Mouse (Mus musculus): ENCODE measurements around the gene Sh3bp4. TPM values are rescaled to one million over a fixed set of nuclear protein-coding genes. Genes with fewer than 3 reads are reported as not detected.
A peak's percentile ranks its signal among the peaks of the same experiment; 100 is the strongest.

Sh3bp4 gene
- polyA plus RNA-seq, 1 experiment from 2014 or later: 18.0 TPM

DNA sequence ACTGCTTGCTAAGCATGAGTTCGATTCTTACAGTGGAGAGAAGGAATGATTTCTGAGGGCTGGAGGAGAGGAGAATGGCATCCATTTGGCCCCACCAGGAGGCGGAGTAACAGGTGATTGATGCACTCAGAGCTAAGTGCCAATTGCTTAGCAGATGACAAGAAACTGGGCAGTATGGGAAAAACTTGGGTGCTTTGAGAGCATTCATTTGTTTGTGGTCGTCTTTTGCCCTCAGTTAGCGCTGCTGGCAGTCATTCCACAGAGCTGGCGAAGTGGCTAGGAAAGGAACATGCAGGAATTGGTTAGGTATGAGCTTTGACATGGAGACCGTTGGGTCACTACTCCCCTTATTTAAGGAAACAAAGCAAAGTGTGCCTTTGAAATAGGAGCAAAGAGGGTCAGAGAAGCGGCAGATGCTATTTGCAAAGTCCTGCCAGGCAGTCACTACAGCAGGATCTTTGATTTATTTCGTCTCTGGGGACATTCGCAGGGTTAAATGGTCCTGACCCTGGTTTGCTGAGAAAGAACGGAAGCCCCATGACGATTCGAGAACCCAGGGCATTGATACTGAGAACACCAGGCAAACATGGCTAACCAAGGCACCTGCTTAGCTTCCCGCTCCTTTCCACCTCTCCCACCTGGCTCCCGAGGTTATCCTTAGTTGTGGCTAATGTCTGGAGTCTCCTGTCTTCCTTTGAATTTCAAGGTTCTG lies 12.1 kb downstream of the Sh3bp4 start:
- Histone ChIP-seq H3K4me1 (replicated peaks; ENCODE audit: control insufficient read depth, insufficient read depth, low read length) (peaks cover 12% of the 10 kb centered on the region; the same call in 1 of the 2 replicates), H3K4me2 (replicated peaks; ENCODE audit: low read depth, low read length) (no peak overlapping the region), H3K27me3 (ENCODE audit: control insufficient read depth, insufficient read depth, low read length) (no peaks in the 10 kb centered on the region), H3K9ac (ENCODE audit: low read depth, low read length) (no peak overlapping the region), H3K4me3 (ENCODE audit: low read depth, low read length) (no peak overlapping the region), H3K27ac (ENCODE audit: low read depth, low read length) (0 out of 2 replicates have a peak overlapping the region, but pooled peaks have one; percentile 7), H3K9me3 (ENCODE audit: control insufficient read depth, low read length) (no peaks in the 10 kb centered on the region), H3K36me3 (ENCODE audit: control insufficient read depth, insufficient read depth, low read length) (no peaks in the 10 kb centered on the region)
- 28% methylated on average over 14 of the region's 14 CpGs for WGBS
- DNase-seq (ENCODE audit: low spot score): peak; percentile 59
- ATAC-seq (ENCODE audit: low FRiP score): no peak

DNA sequence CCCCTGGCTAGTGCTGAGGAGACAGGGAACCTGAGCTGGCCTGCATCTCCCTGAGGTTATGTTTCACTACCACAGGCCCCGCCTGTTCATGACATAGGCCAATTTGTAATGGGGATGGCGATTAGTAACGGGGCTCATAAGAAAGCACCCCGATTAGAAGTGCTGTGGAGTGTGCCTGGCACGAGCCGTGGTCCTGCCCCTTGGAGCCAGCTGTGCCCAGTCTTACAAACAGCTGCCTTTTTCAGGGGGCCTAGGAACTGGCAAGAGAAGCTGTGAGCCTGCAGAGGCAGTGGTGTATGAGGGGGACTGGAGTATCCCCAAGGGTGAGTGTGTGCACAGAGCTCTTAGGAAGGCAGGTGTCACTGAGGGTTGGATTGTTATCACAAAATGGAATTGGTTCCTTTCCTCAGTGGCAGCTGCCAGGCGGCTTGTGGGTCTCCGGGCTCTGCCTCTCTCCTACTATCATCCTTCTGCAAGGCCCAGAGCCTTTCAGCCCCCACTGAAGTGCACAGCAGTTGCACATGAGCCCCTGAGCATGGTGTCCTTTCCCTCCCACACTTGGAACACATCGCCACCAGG lies 16.4 kb downstream of the Sh3bp4 start:
- Histone ChIP-seq H3K4me1 (replicated peaks; ENCODE audit: control insufficient read depth, insufficient read depth, low read length) (peaks cover 11% of the 10 kb centered on the region; the same call in 1 of the 2 replicates), H3K27me3 (ENCODE audit: control insufficient read depth, insufficient read depth, low read length) (no peaks in the 10 kb centered on the region), H3K9ac (ENCODE audit: low read depth, low read length) (no peak overlapping the region), H3K4me2 (replicated peaks; ENCODE audit: low read depth, low read length) (no peak overlapping the region), H3K9me3 (ENCODE audit: control insufficient read depth, low read length) (no peaks in the 10 kb centered on the region), H3K27ac (ENCODE audit: low read depth, low read length) (0 out of 2 replicates have a peak overlapping the region, but pooled peaks have one; percentile 12), H3K36me3 (ENCODE audit: control insufficient read depth, insufficient read depth, low read length) (no peaks in the 10 kb centered on the region), H3K4me3 (ENCODE audit: low read depth, low read length) (no peak overlapping the region)
- no peak for ATAC-seq (ENCODE audit: low FRiP score)
- WGBS: 75% methylated on average over 9 of the region's 9 CpGs
- DNase-seq (ENCODE audit: low spot score): no peak

DNA sequence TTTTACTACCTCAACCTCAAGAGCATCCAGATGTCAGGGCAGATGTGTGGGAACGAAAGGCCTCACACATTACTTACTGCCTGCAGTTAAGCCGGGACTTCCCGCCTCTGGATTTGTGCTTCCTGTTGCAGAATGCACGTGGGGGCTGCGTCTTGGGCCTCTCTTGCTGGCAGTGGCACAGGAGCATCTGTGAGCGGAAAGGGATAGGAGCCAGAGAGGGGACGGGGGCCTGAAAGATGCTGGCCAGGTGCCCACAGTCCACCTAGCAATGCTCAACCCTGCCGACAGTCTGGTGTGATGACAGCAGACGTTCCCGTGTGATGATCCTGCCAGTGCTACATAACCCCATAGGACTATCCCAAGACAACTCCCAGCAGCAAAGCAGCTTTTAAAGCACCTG lies 17.9 kb downstream of the Sh3bp4 start:
- H3K9ac ChIP-seq (ENCODE audit: low read depth, low read length): no peak overlapping the region
- DNase-seq (ENCODE audit: low spot score) (no peak), ATAC-seq (ENCODE audit: low FRiP score) (no peak)
- H3K4me3 ChIP-seq (ENCODE audit: low read depth, low read length): no peak overlapping the region
- 70% methylated on average over 10 of the region's 10 CpGs for WGBS
- no peaks in the 10 kb centered on the region for H3K27me3 ChIP-seq (ENCODE audit: control insufficient read depth, insufficient read depth, low read length)
- H3K4me1 ChIP-seq (replicated peaks; ENCODE audit: control insufficient read depth, insufficient read depth, low read length): peaks cover 17% of the 10 kb centered on the region
- H3K9me3 ChIP-seq (ENCODE audit: control insufficient read depth, low read length): no peaks in the 10 kb centered on the region
- H3K36me3 ChIP-seq (ENCODE audit: control insufficient read depth, insufficient read depth, low read length): no peaks in the 10 kb centered on the region
- H3K27ac ChIP-seq (ENCODE audit: low read depth, low read length): no peak overlapping the region
- H3K4me2 ChIP-seq (replicated peaks; ENCODE audit: low read depth, low read length): no peak overlapping the region

DNA sequence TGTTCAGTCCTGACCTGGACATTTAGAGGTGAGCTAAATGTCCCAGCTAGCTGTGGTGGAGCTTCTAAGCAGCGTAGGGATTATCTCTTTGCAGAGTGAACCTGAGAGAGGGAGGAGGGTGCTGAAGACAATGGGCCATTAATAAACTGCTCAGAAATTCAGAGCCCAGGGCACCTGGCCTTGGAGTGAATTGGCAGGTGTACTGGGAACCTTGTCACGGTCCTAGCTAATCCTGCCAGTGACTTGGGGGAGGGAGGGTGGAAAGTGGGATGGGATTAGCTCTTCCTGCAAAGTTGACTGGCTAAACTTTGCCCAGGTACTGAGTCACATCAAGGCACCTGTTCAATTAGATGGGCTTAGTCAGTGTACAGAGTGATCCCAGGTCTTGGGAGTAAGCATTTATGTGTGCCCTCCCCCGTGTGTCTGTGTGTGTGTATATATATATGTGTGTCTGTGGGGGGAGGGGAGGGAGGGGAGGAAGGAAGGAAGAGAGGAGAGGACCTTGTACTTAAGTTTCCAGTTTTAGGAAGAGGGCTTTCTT lies 18.6 kb downstream of the Sh3bp4 start:
- H3K9ac ChIP-seq (ENCODE audit: low read depth, low read length): no peak overlapping the region
- H3K9me3 ChIP-seq (ENCODE audit: control insufficient read depth, low read length): no peaks in the 10 kb centered on the region
- ATAC-seq (ENCODE audit: low FRiP score) (no peak), DNase-seq (ENCODE audit: low spot score) (no peak)
- H3K27me3 ChIP-seq (ENCODE audit: control insufficient read depth, insufficient read depth, low read length): no peaks in the 10 kb centered on the region
- H3K4me2 ChIP-seq (replicated peaks; ENCODE audit: low read depth, low read length): no peak overlapping the region
- peaks cover 20% of the 10 kb centered on the region for H3K4me1 ChIP-seq (replicated peaks; ENCODE audit: control insufficient read depth, insufficient read depth, low read length)
- no peaks in the 10 kb centered on the region for H3K36me3 ChIP-seq (ENCODE audit: control insufficient read depth, insufficient read depth, low read length)
- 65% methylated on average over 3 of the region's 3 CpGs for WGBS
- no peak overlapping the region for H3K4me3 ChIP-seq (ENCODE audit: low read depth, low read length)
- H3K27ac ChIP-seq (ENCODE audit: low read depth, low read length): no peak overlapping the region

DNA sequence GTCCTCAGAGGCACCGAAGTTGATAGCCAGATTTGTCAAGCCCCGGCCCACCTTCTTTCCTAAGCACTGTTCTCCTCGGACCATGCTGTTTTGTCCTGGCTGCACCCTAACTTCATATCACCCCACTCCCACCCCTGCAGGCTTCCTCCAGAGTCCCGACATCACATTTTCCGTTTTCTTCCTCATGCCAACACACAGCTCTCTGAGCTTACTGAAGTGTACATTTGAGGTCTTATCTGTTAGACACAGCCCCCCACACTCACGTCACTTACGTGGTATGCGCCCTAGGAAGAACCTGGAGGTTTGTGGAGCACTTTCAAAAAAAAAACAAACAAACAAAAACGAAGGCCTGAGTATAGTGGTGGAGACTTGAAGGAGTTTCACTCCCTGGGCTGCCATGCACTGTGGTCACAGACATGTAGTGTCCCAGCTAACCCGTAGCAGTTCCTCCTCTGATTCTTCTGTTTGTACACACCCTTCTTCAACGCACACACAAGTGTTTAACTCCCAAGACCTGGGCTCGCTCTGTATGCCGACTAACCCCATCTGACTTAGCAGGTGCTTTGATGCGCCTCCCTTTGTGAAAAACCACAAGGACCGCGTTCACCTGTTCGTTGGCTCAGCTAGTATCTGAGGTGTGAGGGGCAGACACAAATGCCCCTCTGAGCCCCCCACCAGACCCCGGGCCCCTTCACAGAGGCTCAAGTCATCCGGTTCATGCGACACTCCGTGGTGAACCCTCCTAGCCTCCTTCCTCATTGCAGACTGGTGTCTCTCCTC lies 19.8 kb downstream of the Sh3bp4 start:
- peaks cover 23% of the 10 kb centered on the region for H3K4me1 ChIP-seq (replicated peaks; ENCODE audit: control insufficient read depth, insufficient read depth, low read length)
- no peaks in the 10 kb centered on the region for H3K27me3 ChIP-seq (ENCODE audit: control insufficient read depth, insufficient read depth, low read length)
- DNase-seq (ENCODE audit: low spot score) (no peak), ATAC-seq (ENCODE audit: low FRiP score) (no peak)
- no peaks in the 10 kb centered on the region for H3K9me3 ChIP-seq (ENCODE audit: control insufficient read depth, low read length)
- H3K27ac ChIP-seq (ENCODE audit: low read depth, low read length): no peak overlapping the region
- WGBS: 83% methylated on average over 21 of the region's 21 CpGs
- H3K36me3 ChIP-seq (ENCODE audit: control insufficient read depth, insufficient read depth, low read length): no peaks in the 10 kb centered on the region
- no peak overlapping the region for H3K4me2 ChIP-seq (replicated peaks; ENCODE audit: low read depth, low read length)
- H3K4me3 ChIP-seq (ENCODE audit: low read depth, low read length): no peak overlapping the region
- no peak overlapping the region for H3K9ac ChIP-seq (ENCODE audit: low read depth, low read length)

DNA sequence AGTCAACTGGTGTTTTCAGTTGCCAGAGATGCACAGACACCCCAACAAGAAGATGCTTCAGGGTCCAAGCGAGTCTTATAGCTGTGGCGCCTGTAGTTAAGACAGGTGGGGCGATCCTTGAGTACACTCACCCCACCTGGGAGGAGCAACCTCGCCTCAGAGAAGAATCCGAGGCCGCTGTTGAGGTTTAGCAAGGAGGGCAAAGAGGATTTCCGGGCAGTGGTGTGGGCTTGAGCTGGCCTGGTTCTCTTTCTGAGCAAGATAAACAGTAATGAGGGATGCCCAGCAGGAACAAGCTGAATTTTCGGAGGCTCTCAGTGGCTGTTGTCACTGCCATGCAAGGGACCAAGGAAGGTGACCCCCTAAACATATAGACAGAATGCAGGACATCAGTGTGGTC lies 20.5 kb downstream of the Sh3bp4 start:
- H3K27me3 ChIP-seq (ENCODE audit: control insufficient read depth, insufficient read depth, low read length): no peaks in the 10 kb centered on the region
- H3K4me1 ChIP-seq (replicated peaks; ENCODE audit: control insufficient read depth, insufficient read depth, low read length): peaks cover 27% of the 10 kb centered on the region
- no peak for ATAC-seq (ENCODE audit: low FRiP score)

DNA sequence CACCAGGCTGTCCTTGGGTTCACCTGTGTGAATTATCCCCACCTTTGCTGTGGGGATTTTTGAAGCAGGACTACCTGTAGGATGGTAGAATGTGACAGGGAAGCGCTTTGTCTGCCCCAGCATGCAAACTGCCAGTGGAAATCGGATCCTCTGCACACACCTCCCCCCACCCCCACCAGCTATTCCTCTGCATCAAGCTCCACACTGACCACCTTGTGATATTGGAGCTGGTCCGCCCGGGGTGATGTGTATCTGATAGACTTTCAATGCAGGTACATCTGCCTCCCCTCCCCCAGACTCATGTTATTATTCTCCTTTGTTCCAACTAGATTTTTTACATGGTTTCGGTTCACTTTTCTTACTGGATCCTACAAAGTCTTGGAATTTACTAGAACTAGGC lies 21.8 kb downstream of the Sh3bp4 start:
- Histone ChIP-seq H3K27ac (ENCODE audit: low read depth, low read length) (peak overlapping the region; percentile 33), H3K9ac (ENCODE audit: low read depth, low read length) (no peak overlapping the region)
- WGBS: 34% methylated on average over 5 of the region's 5 CpGs

More for the DNA sequence above, 20.5 kb downstream of the Sh3bp4 start:
- no peak overlapping the region for H3K4me3 ChIP-seq (ENCODE audit: low read depth, low read length)
- no peak overlapping the region for H3K4me2 ChIP-seq (replicated peaks; ENCODE audit: low read depth, low read length)
- DNase-seq (ENCODE audit: low spot score): no peak
- H3K9ac ChIP-seq (ENCODE audit: low read depth, low read length): no peak overlapping the region
- no peak overlapping the region for H3K27ac ChIP-seq (ENCODE audit: low read depth, low read length)
- no peaks in the 10 kb centered on the region for H3K36me3 ChIP-seq (ENCODE audit: control insufficient read depth, insufficient read depth, low read length)
- H3K9me3 ChIP-seq (ENCODE audit: control insufficient read depth, low read length): no peaks in the 10 kb centered on the region
- 78% methylated on average over 8 of the region's 8 CpGs for whole genome bisulfite sequencing

DNA sequence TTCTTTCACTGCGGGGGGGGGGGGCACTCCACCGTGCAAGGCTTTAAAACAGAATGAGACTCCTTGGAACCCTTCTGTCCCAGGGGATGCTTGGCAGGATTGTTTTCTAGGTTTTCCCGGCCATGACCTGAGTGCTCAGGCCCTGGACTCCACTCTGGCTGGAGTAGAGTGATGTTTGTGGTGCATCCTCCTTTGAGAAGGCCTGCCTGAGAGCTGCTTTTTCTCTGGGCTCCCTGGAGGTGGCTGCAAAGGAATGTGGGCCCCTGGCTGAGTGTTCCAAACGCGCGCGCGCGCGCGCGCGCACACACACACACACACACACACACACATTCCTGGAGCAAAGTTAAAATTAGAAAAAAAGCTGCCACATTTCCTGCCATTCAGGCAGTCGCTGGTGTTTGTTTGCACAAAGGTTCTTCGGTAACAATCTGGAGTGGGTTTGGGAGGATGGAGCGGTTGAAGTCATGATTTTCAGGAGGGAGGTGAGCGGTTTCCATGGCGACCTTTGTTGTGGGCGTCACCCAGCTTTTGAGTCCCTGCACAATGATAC lies 22.3 kb downstream of the Sh3bp4 start:
- peak; percentile 48; the same call in 1 of the 2 replicates for ATAC-seq (ENCODE audit: low FRiP score)
- peaks cover 28% of the 10 kb centered on the region for H3K4me1 ChIP-seq (replicated peaks; ENCODE audit: control insufficient read depth, insufficient read depth, low read length)
- H3K27ac ChIP-seq (ENCODE audit: low read depth, low read length): peak overlapping the region; percentile 33
- no peak overlapping the region for H3K9ac ChIP-seq (ENCODE audit: low read depth, low read length)
- peak; percentile 77 for DNase-seq (ENCODE audit: low spot score)
- 2% methylated on average over 17 of the region's 19 CpGs for WGBS
- no peaks in the 10 kb centered on the region for H3K9me3 ChIP-seq (ENCODE audit: control insufficient read depth, low read length)
- peak overlapping the region; percentile 13; the same call in 1 of the 2 replicates for H3K4me2 ChIP-seq (replicated peaks; ENCODE audit: low read depth, low read length)
- no peaks in the 10 kb centered on the region for H3K36me3 ChIP-seq (ENCODE audit: control insufficient read depth, insufficient read depth, low read length)
- H3K27me3 ChIP-seq (ENCODE audit: control insufficient read depth, insufficient read depth, low read length): no peaks in the 10 kb centered on the region
- no peak overlapping the region for H3K4me3 ChIP-seq (ENCODE audit: low read depth, low read length)

More for the DNA sequence above, 21.8 kb downstream of the Sh3bp4 start:
- Histone ChIP-seq H3K4me1 (replicated peaks; ENCODE audit: control insufficient read depth, insufficient read depth, low read length) (peaks cover 30% of the 10 kb centered on the region), H3K4me3 (ENCODE audit: low read depth, low read length) (no peak overlapping the region), H3K27me3 (ENCODE audit: control insufficient read depth, insufficient read depth, low read length) (no peaks in the 10 kb centered on the region), H3K9me3 (ENCODE audit: control insufficient read depth, low read length) (no peaks in the 10 kb centered on the region), H3K4me2 (replicated peaks; ENCODE audit: low read depth, low read length) (peak overlapping the region; percentile 13; the same call in 1 of the 2 replicates), H3K36me3 (ENCODE audit: control insufficient read depth, insufficient read depth, low read length) (no peaks in the 10 kb centered on the region)
- DNase-seq (ENCODE audit: low spot score) (peak; percentile 41), ATAC-seq (ENCODE audit: low FRiP score) (no peak)

Data from hindbrain, embryonic 11.5 days (tissue).